Mouse (Mus musculus) G1E (cell line): ENCODE results near the gene C7.

Experiments used
- CTCF ChIP-seq: IDR thresholded peaks from 2 replicates; pipeline ENCODE4 v1.5.1; 2012; ENCODE audit warnings: low read depth, low read length, inconsistent platforms, mixed read lengths
- GATA1 ChIP-seq: IDR thresholded peaks from 2 replicates; pipeline ENCODE4 v1.6.1; 2012; ENCODE audit warnings: borderline replicate concordance, low read length, inconsistent platforms, mixed read lengths
- TAL1 ChIP-seq: conservative IDR thresholded peaks from 2 replicates; pipeline ENCODE4 v1.6.1; 2012; ENCODE audit warnings: low read depth, low read length, inconsistent platforms, mixed read lengths

DNA sequence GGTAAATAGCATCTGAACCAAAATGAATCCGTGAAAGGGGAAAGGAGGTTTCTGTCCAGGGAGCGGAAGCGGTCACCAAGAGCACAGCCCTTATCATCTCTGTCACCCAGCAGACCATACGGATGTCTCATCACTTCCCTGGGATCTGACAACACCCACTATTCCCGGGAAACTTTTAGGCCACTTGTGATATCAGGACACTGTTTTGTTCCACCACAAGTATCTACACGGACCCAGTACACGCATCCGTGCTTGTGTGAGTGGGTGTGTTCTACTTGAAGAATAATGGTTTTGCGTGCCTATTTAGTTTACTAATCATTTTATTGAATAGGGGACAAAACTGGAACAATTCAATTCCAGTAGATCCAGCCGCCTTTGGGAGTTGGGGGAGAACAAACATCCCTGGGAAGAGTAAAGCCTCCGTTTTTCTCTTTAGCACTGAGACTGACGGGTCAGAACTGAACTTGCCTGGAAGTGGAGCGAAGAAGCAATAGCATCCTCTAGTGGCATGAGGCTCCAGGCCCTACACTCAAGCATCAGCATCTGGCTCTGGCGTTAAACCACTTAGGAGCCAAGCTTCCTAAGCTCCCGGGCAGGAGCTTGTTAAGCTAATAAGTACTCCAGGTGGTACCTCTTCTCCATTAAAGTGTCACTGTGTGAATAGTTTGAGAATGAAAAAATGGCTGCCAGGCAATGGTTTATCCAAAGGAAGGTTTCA, 5.4 kb upstream of the C7 start:
- TF ChIP-seq CTCF, result no peak
- no peak for TF ChIP-seq GATA1
- no peak for TF ChIP-seq TAL1
